Mouse (Mus musculus) CH12.LX (cell line): ENCODE data around the gene Caln1.

ENCODE experiments used
- CHD2 ChIP-seq: IDR thresholded peaks from 2 replicates; pipeline ENCODE4 v1.6.1; 2011; ENCODE audit warnings: low read length, improper control_type of control experiment
- CTCF ChIP-seq, 2 experiments: IDR thresholded peaks in 1 of 2; conservative IDR thresholded peaks in 1 of 2; 2 replicates each; pipeline ENCODE4 v1.5.1; 2011 to 2012; ENCODE audit warnings: low read depth in 2 of 2, low read length in 2 of 2, improper control_type of control experiment in 1 of 2, inconsistent platforms in 1 of 2, mild to moderate bottlenecking in 1 of 2, moderate library complexity in 1 of 2
- ELF1 ChIP-seq: IDR thresholded peaks from 2 replicates; pipeline ENCODE4 v1.6.1; 2014; ENCODE audit warnings: low read depth, mild to moderate bottlenecking, inconsistent platforms, low read length, improper control_type of control experiment
- MAX ChIP-seq: IDR thresholded peaks from 2 replicates; pipeline ENCODE4 v1.6.1; 2011; ENCODE audit warnings: low read length, improper control_type of control experiment
- MAZ ChIP-seq: IDR thresholded peaks from 2 replicates; pipeline ENCODE4 v1.6.1; 2012; ENCODE audit warnings: low read depth, mild to moderate bottlenecking, inconsistent platforms, low read length, improper control_type of control experiment, moderate library complexity
- NELFE ChIP-seq: IDR thresholded peaks from 2 replicates; pipeline ENCODE4 v1.6.1; 2011; ENCODE audit warnings: low read depth, low read length, improper control_type of control experiment
- POLR2A ChIP-seq: IDR thresholded peaks from 2 replicates; pipeline ENCODE4 v1.6.1; 2011; ENCODE audit warnings: low read depth, mild to moderate bottlenecking, improper control_type of control experiment, low read length
- RAD21 ChIP-seq: IDR thresholded peaks from 2 replicates; pipeline ENCODE4 v1.6.1; 2011; ENCODE audit warnings: low read depth, mild to moderate bottlenecking, low read length, improper control_type of control experiment, moderate library complexity
- SIN3A ChIP-seq: IDR thresholded peaks from 2 replicates; pipeline ENCODE4 v1.6.1; 2012; ENCODE audit warnings: low read length, improper control_type of control experiment, inconsistent platforms
- USF1 ChIP-seq: IDR thresholded peaks from 2 replicates; pipeline ENCODE4 v1.6.1; 2014; ENCODE audit warnings: low read depth, mild to moderate bottlenecking, inconsistent platforms, low read length, improper control_type of control experiment
- ZKSCAN1 ChIP-seq: IDR thresholded peaks from 2 replicates; pipeline ENCODE4 v1.6.1; 2012; ENCODE audit warnings: low read depth, inconsistent platforms, low read length, improper control_type of control experiment, borderline replicate concordance
- ZNF384 ChIP-seq: IDR thresholded peaks from 2 replicates; pipeline ENCODE4 v1.6.1; 2012; ENCODE audit warnings: low read depth, low read length, improper control_type of control experiment, inconsistent platforms

GRCm38 (mm10) chr5:130613657-130614056, 244.4 kb downstream of the Caln1 start:
- TF ChIP-seq NELFE = no peak
- no peak for TF ChIP-seq USF1
- no peak for TF ChIP-seq ZNF384
- TF ChIP-seq ZKSCAN1 = no peak
- no peak for TF ChIP-seq POLR2A
- TF ChIP-seq CHD2 = no peak
- TF ChIP-seq RAD21 = no peak
- no peak for TF ChIP-seq MAX
- TF ChIP-seq MAZ = no peak
- TF ChIP-seq CTCF (conservative IDR thresholded peaks at IDR 0.05 in 1 of 2, IDR thresholded peaks at IDR 0.05 in 1 of 2; ENCODE audit: low read depth in 2 of 2, low read length in 2 of 2) = no peak
- TF ChIP-seq ELF1 = no peak
- no peak for TF ChIP-seq SIN3A
